Mouse (Mus musculus) spleen, adult 2 months (tissue): ENCODE results near the gene Nphp4.

Source experiments
- CTCF ChIP-seq: fragments of 200-500 bp; IDR thresholded peaks from 2 replicates; pipeline ENCODE4 v1.5.1; 2011; ENCODE audit warnings: mild to moderate bottlenecking, inconsistent platforms; ENCODE audit not compliant: insufficient read depth, insufficient read length, insufficient replicate concordance; ENCODE audit errors: extremely low read depth
- POLR2A ChIP-seq: fragments of 200-500 bp; IDR thresholded peaks from 2 replicates; pipeline ENCODE4 v1.6.1; 2011; ENCODE audit warnings: low read depth, low read length, inconsistent platforms

- TF ChIP-seq CTCF, result no peak
- no peak for TF ChIP-seq POLR2A
Measured at GRCm38 (mm10) chr4:152579956-152580355, 103.5 kb downstream of the Nphp4 start.
